Mouse (Mus musculus): ENCODE data around the gene Phyhipl.

DNA sequence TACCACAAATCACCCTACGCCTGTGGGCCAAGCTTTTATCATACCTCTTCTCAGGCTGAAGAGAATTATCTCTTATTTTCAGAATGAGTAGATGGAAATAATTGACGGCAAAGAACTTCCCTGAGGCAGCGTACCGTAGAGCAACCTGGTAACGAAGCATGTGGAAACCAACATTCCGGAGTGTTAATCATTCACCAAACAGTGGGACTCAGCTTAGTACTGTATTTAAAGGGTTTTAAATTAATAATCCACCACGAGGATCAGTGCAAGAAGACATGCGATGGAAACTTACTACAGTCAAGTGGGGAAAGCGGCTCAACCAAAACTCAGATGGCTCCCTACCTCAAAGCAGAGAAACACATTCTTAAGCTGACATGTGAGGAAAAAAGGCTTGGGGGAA, 12.6 kb downstream of the Phyhipl start:
- TF ChIP-seq POLR2A (IDR thresholded peaks at IDR 0.05; ENCODE audit: low read depth, low read length) (no peak), CTCF (IDR thresholded peaks at IDR 0.05; ENCODE audit: borderline replicate concordance, insufficient read depth, low read length) (no peak)

Measured in embryonic fibroblast, embryonic 13.5 days (primary cell).